In genomic region chr15:78718290-78719250, GRCm38 (mm10) we compare ENCODE assay signal across 8 mouse cellular contexts. TPM values are rescaled to one million over a fixed set of nuclear protein-coding genes. Genes with fewer than 3 reads are reported as not detected.
DNase-seq lines count a peak whose midpoint lies in the region; ATAC-seq and TF ChIP-seq lines count a peak whose summit lies in the region.

TSS of gene Elfn2 (minus strand) at chr15:78718771.

- peaks cover 72% of the 10 kb centered on the region for H3K27me3 ChIP-seq in hindbrain, embryonic 13.5 days
- peaks cover 93% of the 10 kb centered on the region for H3K27me3 ChIP-seq in limb, embryonic 13.5 days

- intact Hi-C loops in gastrocnemius, adult 2 months (cut with DNase I), result no loop called here

- ATAC-seq in hindbrain, embryonic 13.5 days (ENCODE audit: low FRiP score), result peak; percentile 47; the same call in 1 of the 2 replicates
- ATAC-seq in limb, embryonic 13.5 days (ENCODE audit: low FRiP score, low read depth), result peak; percentile 38; the same call in 1 of the 2 replicates
- no peak for ATAC-seq in megakaryocyte-erythroid progenitor cell, adult 5-6 weeks (replicated peaks; ENCODE audit: low FRiP score, low TSS enrichment, poor library complexity, severe bottlenecking)

- H3K9ac ChIP-seq in hindbrain, embryonic 13.5 days, result peak within 1 kb of the TSS; percentile 87
- peak within 1 kb of the TSS; percentile 62 for H3K9ac ChIP-seq in limb, embryonic 13.5 days

- no peaks in the 10 kb centered on the region for H3K36me3 ChIP-seq in hindbrain, embryonic 13.5 days
- H3K36me3 ChIP-seq in limb, embryonic 13.5 days, result no peaks in the 10 kb centered on the region

- H3K4me2 ChIP-seq in hindbrain, embryonic 13.5 days, result peak within 1 kb of the TSS; percentile 87
- peak within 1 kb of the TSS; percentile 90 for H3K4me2 ChIP-seq in limb, embryonic 13.5 days (replicated peaks)

- TF ChIP-seq CTCF in gastrocnemius, adult 2 months (IDR thresholded peaks at IDR 0.05), result no peak

- peaks cover 64% of the 10 kb centered on the region for H3K4me1 ChIP-seq in hindbrain, embryonic 13.5 days (replicated peaks)
- H3K4me1 ChIP-seq in limb, embryonic 13.5 days, result peaks cover 20% of the 10 kb centered on the region

- H3K9me3 ChIP-seq in hindbrain, embryonic 13.5 days, result no peaks in the 10 kb centered on the region
- H3K9me3 ChIP-seq in limb, embryonic 13.5 days, result no peaks in the 10 kb centered on the region

- no peak for DNase-seq in gastrocnemius, adult 2 months
- no peak for DNase-seq in gastrocnemius, postnatal 25 days
- peak; percentile 47 for DNase-seq in thymus, postnatal 14 days
- DNase-seq in thymus, adult 18-20 months, result no peak
- DNase-seq in right cerebral cortex, postnatal 14 days, result peak; percentile 68

- 2% methylated on average over 87 of the region's 89 CpGs for WGBS in hindbrain, embryonic 13.5 days
- WGBS in limb, embryonic 13.5 days, result 1% methylated on average over 89 of the region's 89 CpGs

- no peak within 1 kb of the TSS for H3K27ac ChIP-seq in gastrocnemius, adult 2 months
- H3K27ac ChIP-seq in hindbrain, embryonic 13.5 days, result peak within 1 kb of the TSS; percentile 85
- H3K27ac ChIP-seq in limb, embryonic 13.5 days, result no peak within 1 kb of the TSS

- peak within 1 kb of the TSS; percentile 65 for H3K4me3 ChIP-seq in gastrocnemius, adult 2 months
- H3K4me3 ChIP-seq in hindbrain, embryonic 13.5 days, result peak within 1 kb of the TSS; percentile 64
- H3K4me3 ChIP-seq in limb, embryonic 13.5 days, result peak within 1 kb of the TSS; percentile 50

RNA-seq across cellular contexts. Expression of gene Elfn2, which starts in this region (rescaled TPM):
- under 1 TPM in 1 of 2 experiments, not detected in 1; 0.03 TPM for total RNA-seq in gastrocnemius, adult 2 months (2021)
- under 1 TPM; 0.05 to 0.31 TPM for total RNA-seq in gastrocnemius, postnatal 25 days (2021)
- 4.6 and 5.0 TPM in 2 replicates for polyA plus RNA-seq in hindbrain, embryonic 13.5 days (2015; fragmentation: Nextera tagmentation; extraction: Ambion mirVana)
- 0.05 and 0.11 TPM in 2 replicates for polyA plus RNA-seq in limb, embryonic 13.5 days (2015; fragmentation: Nextera tagmentation; extraction: Ambion mirVana)
- total RNA-seq in megakaryocyte-erythroid progenitor cell, adult 5-6 weeks (2014; fragmentation: Nextera tagmentation), result not detected in 2 replicates
- not detected in 2 replicates for total RNA-seq in megakaryocyte-erythroid progenitor cell, adult 5-6 weeks (2017)

Comparison
In these comparisons a context has a peak if more than half of its experiments do, and no peak if none do; other contexts are left out.
1. DNase-seq: peak in thymus, postnatal 14 days (single experiment) and right cerebral cortex, postnatal 14 days (single experiment); none in gastrocnemius, adult 2 months (single experiment), gastrocnemius, postnatal 25 days (single experiment) and thymus, adult 18-20 months (0 of 2).
2. Peak in ATAC-seq, H3K4me3 ChIP-seq, H3K9ac ChIP-seq and H3K4me2 ChIP-seq in limb, embryonic 13.5 days; RNA of the gene not detected or under 1 TPM.
3. Peak in every context shown above with its lines, with median percentiles within 50 percentile points of each other: H3K4me3 ChIP-seq.